Mouse (Mus musculus): ENCODE results near the gene Arl15.

The Arl15 gene

GRCm38 (mm10) chr13:114159634-114160391 is 365.5 kb downstream of the Arl15 start:
- no peak for DNase-seq

DNA sequence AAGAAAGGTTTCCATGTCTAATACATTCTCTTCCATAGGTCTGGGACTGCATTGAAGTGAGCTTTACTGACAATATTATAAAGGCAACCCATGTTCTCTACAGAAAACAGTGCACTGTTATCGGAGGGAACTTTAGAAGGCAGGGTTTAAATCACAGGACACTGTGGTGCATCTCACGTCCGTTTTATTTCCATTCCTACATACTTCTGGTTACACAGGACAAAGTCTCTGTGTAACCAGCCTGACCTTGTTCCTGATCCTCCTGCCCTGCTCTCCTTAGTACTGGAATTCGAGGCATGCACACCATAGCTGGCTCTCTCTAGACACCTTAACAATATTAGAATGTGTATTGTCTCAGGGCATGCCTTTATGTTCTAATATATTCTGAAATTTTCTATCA is 368.4 kb downstream of the Arl15 start:
- no peak for DNase-seq

- DNase-seq: no peak
Observed at GRCm38 (mm10) chr13:114165616-114166015, 371.3 kb downstream of the Arl15 start.

GRCm38 (mm10) chr13:114166439-114167183 is 372.3 kb downstream of the Arl15 start:
- no peak for DNase-seq

DNA sequence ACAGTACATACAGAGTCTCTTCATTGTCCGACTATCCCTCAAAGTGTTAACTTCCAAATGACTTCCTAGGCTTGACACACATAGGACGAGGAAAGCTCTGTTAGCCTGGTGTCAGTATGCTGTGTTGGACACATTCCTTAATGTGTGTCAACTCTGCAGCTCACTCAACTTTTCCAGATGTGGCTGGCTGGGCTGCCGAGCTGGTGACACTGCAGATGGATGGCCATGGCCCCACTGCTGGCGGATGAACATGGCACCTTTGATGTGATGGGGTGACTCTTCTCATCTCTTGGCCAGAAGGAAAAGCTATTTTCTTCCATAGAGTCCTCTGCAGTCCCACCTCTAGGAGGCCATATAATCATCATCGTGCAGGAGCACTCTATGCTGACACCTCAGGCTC is 375.8 kb downstream of the Arl15 start:
- DNase-seq: no peak

DNA sequence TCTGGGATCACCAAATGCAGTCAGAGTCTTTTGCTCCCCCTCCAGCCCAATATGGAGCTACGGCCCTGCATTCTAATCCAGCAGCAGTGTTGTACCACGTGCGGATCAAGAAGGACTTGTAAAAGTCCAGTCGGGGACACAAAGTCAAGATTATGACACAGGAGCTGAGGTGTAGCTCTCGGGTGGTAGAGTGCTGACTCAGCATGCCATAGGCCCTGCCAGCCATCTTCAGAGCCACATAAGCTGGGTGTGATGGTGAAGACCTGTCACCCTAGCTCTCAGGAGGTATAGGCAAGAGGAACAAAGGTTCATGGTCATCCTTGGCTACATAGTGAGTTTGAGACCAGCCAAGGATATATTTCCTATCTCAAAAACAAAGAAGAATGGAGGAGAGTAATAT is 377.2 kb downstream of the Arl15 start:
- DNase-seq: no peak

DNA sequence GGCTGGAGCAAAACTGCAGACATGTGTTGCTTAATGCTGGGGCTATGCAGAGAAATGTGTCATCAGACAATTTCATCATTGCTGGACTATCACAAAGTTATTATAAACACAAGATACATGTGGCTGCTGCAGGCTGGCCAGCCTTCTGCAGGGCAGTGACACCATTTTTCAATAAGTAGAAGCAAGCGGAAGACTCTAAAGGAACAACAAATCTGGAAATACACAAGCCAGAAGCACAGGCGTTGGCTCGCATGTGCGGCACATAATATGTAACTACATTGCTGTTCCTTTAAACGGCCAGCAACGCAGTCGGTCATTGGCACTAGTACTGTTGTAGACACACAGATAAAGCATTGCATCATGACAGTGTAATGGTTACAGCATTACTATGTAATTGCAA is 393.8 kb downstream of the Arl15 start:
- DNase-seq: no peak

DNA sequence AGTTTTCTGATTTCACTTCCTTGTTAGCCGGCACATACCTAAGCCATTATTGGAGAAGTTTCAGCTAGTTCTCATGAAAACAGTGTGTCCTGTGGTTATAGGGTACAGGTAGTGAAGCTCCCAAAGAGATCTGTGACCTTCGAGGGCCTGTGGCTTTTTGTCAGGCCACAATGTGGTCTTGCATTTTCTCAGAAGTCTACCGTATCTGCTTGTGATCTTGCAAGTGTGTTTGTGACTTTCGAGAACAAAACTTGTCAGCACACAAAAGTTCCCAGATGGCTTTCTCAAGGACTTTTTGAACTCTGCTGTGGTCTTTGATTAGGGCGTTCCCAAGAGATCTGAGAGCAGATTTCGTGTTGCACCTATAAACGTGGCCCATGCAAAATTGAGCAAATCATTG is 394.5 kb downstream of the Arl15 start:
- DNase-seq: no peak

- no peak for DNase-seq
Observed at GRCm38 (mm10) chr13:114189441-114189840, 395.1 kb downstream of the Arl15 start.

DNA sequence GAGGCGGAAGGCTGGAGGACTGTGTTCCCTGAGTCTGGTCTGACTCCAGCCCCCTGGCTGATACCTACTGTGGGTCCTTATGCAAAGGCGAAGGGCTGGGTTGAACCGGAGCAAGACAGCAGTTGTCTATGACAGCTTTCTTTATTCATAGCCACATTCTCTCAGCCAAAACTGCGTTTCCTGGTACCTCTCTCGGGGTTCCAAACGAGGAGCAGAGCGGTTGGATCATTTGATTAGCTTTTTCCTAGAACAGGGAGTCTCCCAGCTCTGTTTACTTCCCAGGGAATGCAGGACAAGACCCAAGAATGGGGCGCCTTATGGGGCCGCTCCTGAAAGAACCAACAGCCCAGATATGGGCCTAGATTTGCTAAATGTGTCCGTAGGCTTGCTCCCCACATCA is 396.6 kb downstream of the Arl15 start:
- DNase-seq: no peak

DNA sequence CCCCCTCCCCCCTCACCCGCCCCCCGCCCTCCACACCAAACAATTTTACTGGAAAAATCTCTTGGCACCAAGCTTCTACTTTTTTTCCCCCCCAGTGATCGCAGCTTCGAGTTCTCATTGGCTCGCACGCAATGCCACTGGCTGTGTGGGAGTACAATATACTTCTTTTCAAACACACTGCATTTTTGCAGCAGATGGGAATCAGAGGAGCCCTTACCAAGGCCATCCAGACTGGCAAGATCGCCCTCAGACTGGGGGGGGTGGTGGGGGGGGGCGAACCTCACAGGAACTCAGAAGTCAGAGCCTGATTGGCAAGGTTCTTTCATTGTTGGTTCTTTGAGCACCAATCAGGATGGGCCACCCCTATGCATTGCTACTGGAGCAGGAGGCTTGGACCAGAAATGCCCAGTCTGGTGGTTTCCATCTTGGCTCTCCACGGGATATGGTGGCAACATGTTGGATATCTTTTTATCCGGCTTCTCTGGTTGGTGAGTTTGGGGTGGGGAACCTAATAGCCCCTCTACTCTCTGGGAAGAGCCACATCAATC is 404.0 kb downstream of the Arl15 start:
- DNase-seq: no peak

GRCm38 (mm10) chr13:114199746-114200145 is 405.4 kb downstream of the Arl15 start:
- DNase-seq: no peak

DNA sequence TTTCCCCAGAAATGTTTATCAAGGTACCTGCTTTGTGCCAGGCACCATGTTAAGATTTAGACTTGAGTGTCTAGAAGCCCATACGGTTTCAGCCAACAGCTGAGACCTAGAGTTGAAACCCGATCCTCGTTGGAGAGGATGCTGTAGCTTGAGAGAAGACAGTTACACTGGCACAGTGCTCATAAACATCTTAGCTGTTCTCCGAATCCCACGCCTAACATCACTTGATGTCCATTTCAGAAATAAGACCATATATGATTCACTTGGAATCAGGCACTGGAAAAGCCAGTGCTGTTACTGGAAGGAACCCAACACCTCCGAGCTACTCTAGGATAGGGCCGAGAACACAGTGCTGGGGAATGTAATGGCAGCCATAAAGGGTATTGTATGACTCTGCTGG is 406.2 kb downstream of the Arl15 start:
- DNase-seq: no peak

DNA sequence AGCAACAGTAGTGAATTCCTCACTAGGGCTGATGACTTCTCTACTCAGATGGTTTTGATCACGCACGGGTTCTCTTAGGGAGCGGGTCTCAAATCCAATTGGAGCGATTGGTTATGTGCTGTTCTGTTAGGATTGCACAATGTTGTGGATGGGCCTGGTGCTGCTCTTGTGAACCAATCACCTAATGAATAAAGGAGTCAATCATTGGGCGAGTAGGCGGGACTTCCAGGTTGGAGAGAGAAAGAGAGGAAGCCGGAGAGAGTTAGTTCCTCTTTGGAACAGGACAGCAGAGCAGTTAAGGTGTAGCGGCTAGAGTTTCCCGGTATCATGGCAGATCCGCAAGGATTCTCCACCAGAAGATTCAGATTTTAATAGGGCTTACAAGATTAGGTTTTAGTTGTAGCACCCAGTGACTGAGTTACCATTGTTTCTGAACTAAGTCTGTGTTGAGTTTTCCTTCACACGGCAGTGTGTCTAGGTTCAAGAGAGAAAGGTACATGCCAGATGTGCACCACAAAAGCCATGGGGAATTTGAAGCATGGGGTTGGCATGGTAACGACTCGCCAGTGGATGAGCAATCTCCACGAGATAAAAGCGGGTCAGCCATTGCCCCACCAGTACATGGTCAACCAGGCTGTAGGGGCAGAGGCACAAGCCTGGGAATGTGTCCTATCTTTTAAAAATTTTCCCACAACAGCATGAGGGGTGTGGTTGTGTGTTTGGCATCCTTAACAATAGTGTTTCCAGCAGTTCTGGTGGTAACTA is 408.7 kb downstream of the Arl15 start:
- no peak for DNase-seq

Data from liver (tissue).